Mouse (Mus musculus) ES-Bruce4 (cell line): ENCODE measurements around the gene Mdm2. TPM values are rescaled to one million over a fixed set of nuclear protein-coding genes. Genes with fewer than 3 reads are reported as not detected.

Experiments
- H3K27ac ChIP-seq: 2 replicates; pipeline ENCODE4 v1.5.1; 2012; ENCODE audit warnings: low read length, inconsistent platforms; ENCODE audit not compliant: insufficient read depth
- H3K27me3 ChIP-seq: 2 replicates; pipeline ENCODE4 v1.6.1; 2012; ENCODE audit warnings: mild to moderate bottlenecking, low read length, inconsistent platforms; ENCODE audit not compliant: control insufficient read depth, poor library complexity, insufficient read depth, severe bottlenecking
- H3K36me3 ChIP-seq: 2 replicates; pipeline ENCODE4 v1.6.1; 2012; ENCODE audit warnings: inconsistent platforms, mild to moderate bottlenecking, low read length, moderate library complexity; ENCODE audit not compliant: control insufficient read depth, poor library complexity, insufficient read depth, severe bottlenecking
- H3K4me1 ChIP-seq: one replicate; pipeline ENCODE4 v1.8.1; 2011; ENCODE audit warnings: low read length; ENCODE audit not compliant: control insufficient read depth, insufficient read depth
- H3K4me3 ChIP-seq: 2 replicates; pipeline ENCODE4 v1.5.1; 2011; ENCODE audit warnings: low read depth, mild to moderate bottlenecking, low read length
- H3K9ac ChIP-seq: 2 replicates; pipeline ENCODE4 v1.6.1; 2012; ENCODE audit warnings: low read depth, mild to moderate bottlenecking, inconsistent platforms; ENCODE audit not compliant: poor library complexity, severe bottlenecking
- H3K9me3 ChIP-seq: replicated peaks from 2 replicates; pipeline ENCODE4 v1.6.1; 2012; ENCODE audit warnings: mild to moderate bottlenecking, low read length, inconsistent platforms; ENCODE audit not compliant: control insufficient read depth, poor library complexity, insufficient read depth, severe bottlenecking
- CTCF ChIP-seq: IDR thresholded peaks from one replicate; pipeline ENCODE4 v1.8.1; 2011; ENCODE audit warnings: low read depth, low read length
- EP300 ChIP-seq: IDR thresholded peaks from 2 replicates; pipeline ENCODE4 v1.6.1; 2011; ENCODE audit warnings: low read depth, low read length; ENCODE audit not compliant: insufficient read depth
- POLR2A ChIP-seq: IDR thresholded peaks from one replicate; pipeline ENCODE4 v1.8.1; 2011; ENCODE audit warnings: low read length; ENCODE audit not compliant: insufficient read depth
- polyA plus RNA-seq: library from polyadenylated mRNA; stranded (reverse); fragments of >200 nt; gene quantifications from 2 replicates; pipeline ENCODE4 v1.2.4, GENCODE M21; 2011; ENCODE audit warnings: low read depth; ENCODE audit not compliant: missing spikeins, insufficient read depth, insufficient read length

The Mdm2 gene
- polyA plus RNA-seq, 1 experiment = 325 TPM

DNA sequence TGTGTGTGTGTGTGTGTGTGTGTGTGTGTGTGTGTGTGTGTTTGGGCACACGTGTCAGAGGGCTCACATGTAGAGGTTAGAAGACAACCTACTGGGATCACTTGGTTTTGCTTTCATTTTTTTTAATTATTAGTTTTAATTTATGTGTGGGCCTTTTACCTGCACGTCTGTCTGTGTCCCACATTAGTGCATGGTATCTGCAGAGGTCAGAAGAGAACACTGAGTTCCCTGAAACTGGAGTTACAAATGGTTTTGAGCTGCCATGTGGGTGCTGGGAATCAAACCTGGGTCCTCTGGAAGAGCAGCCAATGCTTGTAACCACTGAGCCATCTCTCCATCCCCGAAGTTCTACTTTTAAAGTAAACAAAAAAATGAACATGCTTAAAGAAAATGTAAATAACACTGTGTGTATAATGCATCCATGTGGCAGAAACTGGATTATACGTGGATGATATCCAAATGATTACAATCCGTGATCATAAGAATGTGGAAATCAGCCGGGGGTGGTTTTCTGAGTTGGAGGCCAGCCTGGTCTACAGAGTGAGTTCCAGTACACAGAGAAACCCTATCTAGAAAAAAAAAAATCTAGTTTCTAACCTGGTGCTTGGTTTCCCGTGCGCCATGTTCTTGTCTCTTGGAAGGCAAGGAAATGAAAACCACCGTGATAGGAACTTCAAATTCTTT, 43.5 kb downstream of the Mdm2 start:
- Histone ChIP-seq H3K27ac (no peak overlapping the region), H3K9ac (no peak overlapping the region), H3K4me3 (no peak overlapping the region), H3K27me3 (no peaks in the 10 kb centered on the region), H3K9me3 (no peaks in the 10 kb centered on the region), H3K36me3 (no peaks in the 10 kb centered on the region), H3K4me1 (peaks cover 2% of the 10 kb centered on the region)
- TF ChIP-seq EP300 (no peak), POLR2A (no peak), CTCF (no peak)

DNA sequence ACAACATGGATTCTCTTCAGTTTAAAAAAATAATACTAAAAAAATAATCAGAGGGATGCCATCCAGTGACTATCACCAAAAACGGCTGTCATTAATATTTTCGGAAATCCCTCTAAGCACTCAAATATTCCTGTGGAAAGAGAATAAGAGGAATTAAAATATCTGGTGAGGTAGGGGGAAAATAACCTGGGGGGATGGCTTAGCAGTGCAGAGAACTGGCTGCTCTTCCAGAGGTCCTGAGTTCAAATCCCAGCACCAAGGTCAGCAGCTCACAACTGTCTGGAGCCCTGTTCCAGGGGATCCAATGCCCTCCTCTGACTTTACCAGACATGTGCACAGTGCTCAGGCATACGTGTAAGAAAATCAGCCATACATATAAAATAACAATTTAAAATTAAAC, 44.2 kb downstream of the Mdm2 start:
- Histone ChIP-seq H3K27ac (no peak overlapping the region), H3K9me3 (no peaks in the 10 kb centered on the region), H3K27me3 (no peaks in the 10 kb centered on the region), H3K36me3 (no peaks in the 10 kb centered on the region), H3K4me1 (peaks cover 2% of the 10 kb centered on the region), H3K9ac (no peak overlapping the region), H3K4me3 (no peak overlapping the region)
- TF ChIP-seq EP300 (no peak), CTCF (no peak), POLR2A (no peak)

DNA sequence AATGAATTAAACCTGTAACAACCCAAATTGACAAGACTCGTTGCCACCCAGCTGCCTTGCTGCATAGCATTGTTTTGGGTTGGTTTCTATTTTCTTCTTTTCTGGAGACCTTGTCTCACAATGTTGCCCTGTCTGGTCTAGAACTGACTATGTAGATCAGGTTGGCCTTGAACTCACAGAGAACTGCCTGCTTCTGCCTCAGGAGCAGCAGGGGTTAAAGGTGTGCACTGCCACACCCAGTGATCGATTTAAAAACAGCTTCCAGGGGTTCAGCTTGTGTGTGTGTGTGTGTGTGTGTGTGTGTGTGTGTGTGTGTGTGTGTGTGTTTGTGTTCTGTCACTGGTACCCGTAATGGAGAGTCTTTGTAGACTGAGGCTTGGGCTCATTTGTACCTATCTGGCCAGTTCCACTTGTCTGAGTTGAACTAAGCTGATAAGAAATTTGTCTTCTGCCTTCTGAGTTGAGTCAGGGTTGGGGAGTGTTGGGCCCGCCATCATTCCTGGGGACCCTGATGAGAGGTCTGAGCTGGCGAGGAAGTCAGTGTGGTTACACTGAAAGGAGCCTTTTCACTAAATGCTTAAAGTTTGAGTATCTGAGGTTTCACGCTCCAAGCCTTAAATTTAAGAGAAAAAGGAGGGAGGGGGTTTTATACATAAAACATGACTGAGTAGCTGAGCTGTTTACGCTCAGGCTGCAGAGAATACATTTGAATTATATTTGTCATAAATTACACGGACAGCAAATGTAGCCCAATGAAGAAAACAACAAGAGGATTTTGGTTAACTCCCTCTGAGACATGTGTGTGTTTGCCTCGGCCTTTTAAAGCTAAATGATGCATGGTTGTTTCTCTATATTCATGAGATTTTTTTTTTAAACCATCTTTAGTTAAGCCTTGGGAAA, 44.9 kb downstream of the Mdm2 start:
- Histone ChIP-seq H3K27ac (no peak overlapping the region), H3K4me3 (no peak overlapping the region), H3K9me3 (no peaks in the 10 kb centered on the region), H3K36me3 (no peaks in the 10 kb centered on the region), H3K27me3 (no peaks in the 10 kb centered on the region), H3K9ac (no peak overlapping the region), H3K4me1 (peaks cover 2% of the 10 kb centered on the region)
- TF ChIP-seq EP300 (no peak), CTCF (no peak), POLR2A (no peak)

DNA sequence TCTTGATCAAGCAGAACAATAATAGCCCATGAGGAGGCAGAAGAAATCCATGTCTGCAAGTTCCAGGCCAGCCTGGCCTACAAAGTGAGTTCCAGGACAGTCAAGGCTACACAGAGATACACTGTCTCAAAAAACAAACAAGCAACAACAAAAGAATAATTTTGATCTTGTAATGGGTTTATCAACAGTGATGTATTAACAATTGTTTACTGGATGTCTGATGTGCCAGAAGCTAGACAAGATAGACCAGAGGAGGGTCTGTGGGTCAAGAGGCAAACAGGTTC, 45.7 kb downstream of the Mdm2 start:
- TF ChIP-seq POLR2A (no peak), EP300 (no peak), CTCF (no peak)
- H3K27ac ChIP-seq = no peak overlapping the region
- no peaks in the 10 kb centered on the region for H3K27me3 ChIP-seq
- no peak overlapping the region for H3K9ac ChIP-seq
- H3K36me3 ChIP-seq = no peaks in the 10 kb centered on the region
- peaks cover 2% of the 10 kb centered on the region for H3K4me1 ChIP-seq
- no peaks in the 10 kb centered on the region for H3K9me3 ChIP-seq
- no peak overlapping the region for H3K4me3 ChIP-seq

DNA sequence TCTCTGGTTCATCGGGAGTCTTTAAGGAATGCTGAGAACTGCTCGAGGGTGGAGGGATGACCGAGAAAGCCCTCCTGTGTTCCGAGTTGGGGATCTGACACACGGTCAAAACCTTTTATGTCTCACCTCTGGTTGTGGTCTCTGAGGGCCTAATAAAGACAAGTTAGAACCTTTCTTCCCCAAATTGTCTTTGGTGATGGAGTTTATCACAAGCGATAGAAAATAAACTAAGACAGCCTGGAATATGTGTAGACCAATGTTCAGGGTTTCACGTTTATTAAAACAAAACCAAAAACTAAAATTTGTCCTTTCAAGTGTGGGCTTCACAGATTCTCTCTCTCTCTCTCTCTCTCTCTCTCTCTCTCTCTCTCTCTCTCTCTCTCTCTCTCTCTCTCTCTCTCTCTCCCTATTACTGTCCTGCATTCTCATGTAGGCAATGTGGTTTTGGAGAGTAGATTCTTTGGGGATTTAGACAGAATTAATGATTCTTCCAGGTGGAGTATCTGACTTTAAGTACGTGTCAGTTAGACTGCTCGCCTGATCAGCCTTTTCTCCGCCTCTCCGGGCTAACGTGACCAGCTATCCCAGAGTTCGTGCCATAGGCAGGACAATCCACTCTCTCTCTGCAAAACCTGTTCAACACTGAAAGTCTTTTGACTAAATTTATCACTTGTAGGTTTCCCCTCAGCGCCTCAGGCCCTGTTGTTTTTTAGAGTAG, 46.2 kb downstream of the Mdm2 start:
- H3K9ac ChIP-seq = no peak overlapping the region
- H3K27me3 ChIP-seq = no peaks in the 10 kb centered on the region
- H3K36me3 ChIP-seq = no peaks in the 10 kb centered on the region
- H3K27ac ChIP-seq = no peak overlapping the region
- peak overlapping the region; percentile 11 for H3K4me3 ChIP-seq
- no peaks in the 10 kb centered on the region for H3K9me3 ChIP-seq
- peaks cover 2% of the 10 kb centered on the region for H3K4me1 ChIP-seq
- no peak for TF ChIP-seq POLR2A
- TF ChIP-seq EP300 = no peak
- no peak for TF ChIP-seq CTCF
